Mouse (Mus musculus) midbrain, embryonic 12.5 days (tissue): Measurements from ENCODE around the gene Ddx27. TPM values are rescaled to one million over a fixed set of nuclear protein-coding genes. Genes with fewer than 3 reads are reported as not detected.

Source experiments
- ATAC-seq: fragments of 200-750 bp; cut with Nextera tagmentation; 2 replicates; pipeline ENCODE4 v1.8.0; 2017; ENCODE audit warnings: low read depth, moderate TSS enrichment, moderate library complexity; ENCODE audit not compliant: low FRiP score
- H3K27ac ChIP-seq: fragments of 300-500 bp; sonication (generic); replicated peaks from 2 replicates; pipeline ENCODE4 v1.5.1; 2016; ENCODE audit warnings: mild to moderate bottlenecking
- H3K27me3 ChIP-seq: fragments of 300-500 bp; sonication (generic); 2 replicates; pipeline ENCODE4 v1.6.1; 2016; ENCODE audit warnings: mild to moderate bottlenecking
- H3K36me3 ChIP-seq: fragments of 300-500 bp; sonication (generic); 2 replicates; pipeline ENCODE4 v1.6.1; 2016
- H3K4me1 ChIP-seq: fragments of 300-500 bp; sonication (generic); 2 replicates; pipeline ENCODE4 v1.6.1; 2016
- H3K4me2 ChIP-seq: fragments of 300-500 bp; sonication (generic); replicated peaks from 2 replicates; pipeline ENCODE4 v1.6.1; 2016; ENCODE audit warnings: mild to moderate bottlenecking, moderate library complexity
- H3K4me3 ChIP-seq: fragments of 300-500 bp; sonication (generic); 2 replicates; pipeline ENCODE4 v1.5.1; 2016; ENCODE audit warnings: mild to moderate bottlenecking
- H3K9ac ChIP-seq: fragments of 300-500 bp; sonication (generic); replicated peaks from 2 replicates; pipeline ENCODE4 v1.6.1; 2016; ENCODE audit warnings: mild to moderate bottlenecking, moderate library complexity
- H3K9me3 ChIP-seq: fragments of 300-500 bp; sonication (generic); 2 replicates; pipeline ENCODE4 v1.6.1; 2016; ENCODE audit warnings: mild to moderate bottlenecking
- WGBS: fragments of 180-500 bp; shearing (Covaris S2); methylation state at CpG from one replicate; pipeline ENCODE4 v1.1.7; 2016; 5-methylcytosine and 5-hydroxymethylcytosine counted together
- polyA plus RNA-seq: library from polyadenylated mRNA; unstranded; fragments of >200 nt; fragmentation: Nextera tagmentation; extraction: Ambion mirVana; gene quantifications from 2 replicates; pipeline ENCODE4 v1.2.1, GENCODE M21; 2016

Ddx27 gene
- polyA plus RNA-seq, 1 experiment from 2014 or later = 50.2 TPM

DNA sequence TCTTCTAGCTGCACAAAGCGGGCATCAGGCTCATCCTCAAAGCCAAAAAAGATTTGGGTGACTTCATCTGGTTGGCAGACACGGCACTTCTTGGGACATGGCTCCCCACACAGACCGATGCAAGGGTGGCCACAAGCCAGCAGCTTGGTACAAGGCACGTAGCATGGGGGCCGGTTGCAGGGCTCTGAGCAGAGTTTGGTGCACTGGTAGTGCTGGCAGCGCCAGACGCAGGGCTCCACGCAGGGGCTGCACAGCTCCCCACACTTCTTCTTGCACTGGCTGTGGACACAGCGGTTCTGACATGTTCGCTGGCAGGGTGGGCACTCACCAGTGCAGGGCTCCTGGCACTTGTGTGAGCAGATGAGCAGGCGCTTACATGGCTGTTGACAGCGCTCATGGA is 22.7 kb downstream of the Ddx27 start:
- no peak overlapping the region for H3K27ac ChIP-seq
- no peak overlapping the region for H3K9ac ChIP-seq
- H3K36me3 ChIP-seq = peaks cover 97% of the 10 kb centered on the region
- H3K9me3 ChIP-seq = no peaks in the 10 kb centered on the region
- H3K4me3 ChIP-seq = no peak overlapping the region
- H3K4me1 ChIP-seq = no peaks in the 10 kb centered on the region
- no peaks in the 10 kb centered on the region for H3K27me3 ChIP-seq
- ATAC-seq = no peak
- H3K4me2 ChIP-seq = no peak overlapping the region
- WGBS = 95% methylated on average over 12 of the region's 12 CpGs

DNA sequence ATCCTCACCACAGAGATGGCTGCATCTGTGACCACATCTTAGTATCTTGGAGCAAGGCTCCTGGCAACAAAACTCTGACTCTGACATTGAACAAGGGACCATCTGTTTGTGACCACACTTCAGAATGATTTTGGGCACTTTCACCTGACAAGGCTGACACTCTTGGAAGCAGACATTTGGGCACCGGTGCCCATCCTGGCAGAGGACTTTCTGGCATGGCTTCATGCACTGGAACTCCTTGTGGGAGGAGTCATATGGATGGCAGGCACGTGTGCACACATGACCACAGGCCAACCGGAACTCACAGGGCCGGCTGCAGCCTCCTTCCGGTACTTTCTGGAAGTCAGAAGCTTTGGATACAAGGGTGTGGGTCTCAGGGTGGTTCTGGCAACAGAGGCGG is 23.3 kb downstream of the Ddx27 start:
- H3K27me3 ChIP-seq = no peaks in the 10 kb centered on the region
- no peak overlapping the region for H3K4me3 ChIP-seq
- H3K4me2 ChIP-seq = no peak overlapping the region
- peaks cover 100% of the 10 kb centered on the region for H3K36me3 ChIP-seq
- no peak overlapping the region for H3K9ac ChIP-seq
- no peaks in the 10 kb centered on the region for H3K9me3 ChIP-seq
- no peaks in the 10 kb centered on the region for H3K4me1 ChIP-seq
- no peak for ATAC-seq
- 91% methylated on average over 6 of the region's 6 CpGs for WGBS
- no peak overlapping the region for H3K27ac ChIP-seq

DNA sequence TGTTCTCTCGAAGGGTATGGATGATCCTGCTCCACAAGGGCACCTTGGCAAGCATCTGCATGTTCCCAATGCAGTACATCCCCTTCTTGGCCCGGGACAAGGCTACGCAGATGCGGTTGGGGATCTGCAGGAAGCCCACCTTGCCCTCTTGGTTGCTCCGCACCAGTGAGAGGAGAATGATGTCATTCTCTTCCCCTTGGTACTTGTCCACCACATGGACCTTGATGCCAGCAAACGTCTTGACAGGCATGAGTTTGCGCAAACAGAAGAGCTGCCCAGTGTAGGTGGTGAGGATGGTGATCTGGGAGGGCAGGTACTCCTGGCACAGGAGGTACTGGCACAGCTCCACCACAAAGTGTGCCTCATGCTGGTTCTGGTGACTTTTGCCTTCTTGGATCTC is 23.7 kb downstream of the Ddx27 start:
- Histone ChIP-seq H3K4me3 (no peak overlapping the region), H3K4me2 (no peak overlapping the region), H3K27me3 (no peaks in the 10 kb centered on the region), H3K9me3 (no peaks in the 10 kb centered on the region), H3K36me3 (peaks cover 100% of the 10 kb centered on the region), H3K27ac (no peak overlapping the region), H3K9ac (no peak overlapping the region), H3K4me1 (no peaks in the 10 kb centered on the region)
- 93% methylated on average over 7 of the region's 7 CpGs for WGBS
- ATAC-seq = no peak

DNA sequence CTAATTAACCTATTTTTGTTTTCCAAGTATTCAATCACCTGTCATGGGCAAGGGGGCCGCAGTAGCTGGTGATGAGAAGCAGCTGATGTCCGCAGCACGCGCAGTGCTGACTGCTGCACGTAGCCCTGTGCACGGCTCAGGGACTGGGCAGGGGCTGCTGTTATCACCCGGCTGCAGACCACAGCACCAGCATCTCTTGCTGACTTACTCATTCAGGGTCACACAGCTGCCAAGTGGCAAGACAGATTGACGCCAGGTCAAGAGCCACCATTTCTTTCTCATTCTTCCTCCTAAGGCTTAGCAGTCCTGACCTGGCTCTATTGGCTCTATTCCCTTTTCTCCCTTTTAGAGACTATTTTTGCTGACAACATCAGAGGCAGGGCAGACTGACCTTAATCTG is 24.4 kb downstream of the Ddx27 start:
- H3K4me2 ChIP-seq = no peak overlapping the region
- ATAC-seq = no peak
- no peak overlapping the region for H3K4me3 ChIP-seq
- H3K9me3 ChIP-seq = no peaks in the 10 kb centered on the region
- H3K27me3 ChIP-seq = no peaks in the 10 kb centered on the region
- no peaks in the 10 kb centered on the region for H3K4me1 ChIP-seq
- 88% methylated on average over 8 of the region's 8 CpGs for WGBS
- H3K36me3 ChIP-seq = peaks cover 100% of the 10 kb centered on the region
- H3K27ac ChIP-seq = no peak overlapping the region
- no peak overlapping the region for H3K9ac ChIP-seq

DNA sequence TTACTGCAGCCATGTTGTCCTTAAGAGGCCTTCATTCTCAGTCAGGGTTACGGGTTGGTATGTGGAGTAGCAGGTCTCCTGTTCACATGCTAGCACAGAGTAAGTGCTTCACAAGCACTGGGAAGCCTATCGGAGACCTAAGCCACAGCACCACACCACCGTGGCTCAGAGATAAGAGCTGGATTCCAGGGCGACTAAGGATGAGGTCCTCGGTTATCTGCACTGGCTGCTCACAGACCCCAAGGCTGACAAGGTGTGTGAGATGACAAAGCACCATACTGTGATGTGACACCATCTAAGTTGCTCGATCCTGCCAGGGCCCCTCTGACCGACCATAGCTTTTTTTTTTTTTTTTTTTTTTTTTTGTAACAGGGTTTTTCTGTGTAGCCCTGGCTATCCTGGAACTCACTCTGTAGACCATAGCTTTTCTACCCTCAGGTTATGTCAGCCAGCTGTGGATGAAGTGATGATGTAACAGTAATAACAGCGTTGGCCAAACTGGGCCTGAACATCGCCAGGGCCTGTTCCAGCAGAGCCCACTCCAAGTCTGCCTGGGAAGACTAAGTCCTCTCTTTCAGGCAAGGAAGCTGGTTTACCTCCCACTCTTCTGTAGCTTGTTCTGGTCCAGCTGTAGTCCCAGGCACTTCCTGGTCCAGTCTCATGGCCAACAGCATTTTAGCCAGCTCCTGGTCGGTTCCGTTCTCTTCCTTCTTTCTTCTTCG is 28.6 kb downstream of the Ddx27 start:
- 92% methylated on average over 12 of the region's 12 CpGs for WGBS
- Histone ChIP-seq H3K4me3 (no peak overlapping the region), H3K4me2 (no peak overlapping the region), H3K9ac (no peak overlapping the region), H3K9me3 (no peaks in the 10 kb centered on the region), H3K27ac (0 out of 2 replicates have a peak overlapping the region, but pooled peaks have one; percentile 35), H3K27me3 (no peaks in the 10 kb centered on the region), H3K36me3 (peaks cover 93% of the 10 kb centered on the region), H3K4me1 (no peaks in the 10 kb centered on the region)
- no peak for ATAC-seq

DNA sequence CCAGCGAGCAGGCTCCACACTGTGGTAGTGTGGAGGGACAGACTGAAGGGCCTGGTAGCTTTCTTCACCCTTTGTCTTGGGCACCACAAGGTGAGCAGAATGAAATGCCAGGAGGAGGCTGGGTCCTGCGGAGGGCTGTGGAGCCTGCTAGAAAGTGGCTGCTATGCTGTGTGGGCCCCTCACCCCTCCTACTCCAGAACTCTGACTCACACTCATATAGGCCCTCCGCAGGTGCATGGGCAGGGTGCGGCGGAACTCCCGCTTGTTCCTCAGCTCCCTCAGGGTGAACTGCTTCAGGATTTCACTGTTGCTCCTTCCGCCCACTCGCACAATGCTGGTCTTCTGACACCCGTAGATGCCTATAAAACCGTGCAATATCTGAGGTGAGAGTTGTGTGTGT is 33.2 kb downstream of the Ddx27 start:
- WGBS = 97% methylated on average over 10 of the region's 10 CpGs
- H3K27ac ChIP-seq = no peak overlapping the region
- H3K4me3 ChIP-seq = no peak overlapping the region
- H3K4me1 ChIP-seq = peaks cover 2% of the 10 kb centered on the region
- H3K36me3 ChIP-seq = peaks cover 76% of the 10 kb centered on the region
- no peaks in the 10 kb centered on the region for H3K9me3 ChIP-seq
- no peaks in the 10 kb centered on the region for H3K27me3 ChIP-seq
- H3K4me2 ChIP-seq = no peak overlapping the region
- no peak overlapping the region for H3K9ac ChIP-seq
- no peak for ATAC-seq

DNA sequence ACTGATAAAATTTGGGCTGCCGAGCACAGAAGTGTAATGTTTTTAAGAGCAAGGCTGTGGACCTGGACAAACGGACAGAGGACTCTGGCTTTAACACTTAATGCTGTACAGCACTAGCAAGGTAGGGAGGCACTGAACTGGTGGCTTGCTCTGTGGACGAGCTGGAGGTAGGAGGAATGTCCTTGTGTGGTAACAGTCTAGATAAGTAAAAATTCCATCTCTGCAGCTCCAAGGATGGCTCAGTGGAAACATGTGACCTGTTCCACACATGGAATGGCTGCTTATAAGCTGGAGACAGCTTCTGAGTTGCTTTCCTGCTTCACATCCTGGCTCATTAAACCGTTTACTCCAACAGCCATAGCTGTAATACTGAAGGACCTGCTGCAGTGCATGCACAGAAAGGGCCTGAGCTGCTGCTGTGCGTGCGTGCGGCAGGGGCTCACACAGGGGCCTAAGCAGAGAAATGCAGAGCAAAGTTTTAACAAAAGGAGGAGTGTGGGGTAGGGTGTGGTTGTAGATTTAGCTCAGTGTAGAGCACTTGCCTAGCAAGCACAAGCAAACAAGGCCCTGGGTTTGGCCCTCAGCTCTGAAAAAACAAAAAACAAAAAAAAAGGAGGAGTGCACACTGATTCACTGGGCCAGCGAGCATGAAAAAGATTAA is 33.8 kb downstream of the Ddx27 start:
- WGBS = 89% methylated on average over 8 of the region's 8 CpGs
- no peak for ATAC-seq

DNA sequence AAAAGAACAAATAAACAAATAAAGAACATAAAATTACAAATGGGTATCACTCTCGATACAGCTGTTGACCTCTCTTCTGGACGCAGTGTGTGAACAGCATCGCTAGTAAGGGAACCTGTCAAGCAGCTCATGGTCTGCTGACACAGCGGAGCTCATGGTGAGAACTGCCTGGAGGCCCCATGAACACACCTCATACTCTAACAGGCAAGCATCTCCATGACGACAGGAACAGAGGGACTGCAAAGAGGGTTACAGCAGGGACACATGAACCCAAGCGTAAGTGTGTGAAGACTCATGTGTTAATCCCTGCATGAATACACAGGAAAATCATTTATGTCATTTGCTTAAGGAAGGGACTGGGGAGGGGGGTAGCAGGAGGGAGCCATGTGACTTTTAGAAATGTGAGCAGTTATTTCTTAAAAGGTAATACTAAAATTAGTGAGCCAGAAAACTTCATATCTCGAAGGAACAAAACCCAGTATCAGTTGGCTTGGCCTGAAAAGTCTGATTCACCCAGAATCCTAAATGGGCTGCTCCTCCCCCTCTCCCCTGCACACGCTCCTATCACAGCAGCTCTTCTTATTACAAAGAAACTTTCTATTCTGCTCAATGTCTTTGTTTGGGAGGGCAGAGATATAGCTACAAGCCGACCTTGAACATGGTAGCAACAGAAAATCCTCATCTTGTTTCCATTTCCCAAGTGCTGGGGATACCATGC is 38.3 kb downstream of the Ddx27 start:
- H3K27me3 ChIP-seq = no peaks in the 10 kb centered on the region
- 66% methylated on average over 9 of the region's 9 CpGs for WGBS
- no peak overlapping the region for H3K4me2 ChIP-seq
- H3K4me3 ChIP-seq = no peak overlapping the region
- H3K4me1 ChIP-seq = peaks cover 7% of the 10 kb centered on the region
- no peak overlapping the region for H3K27ac ChIP-seq
- no peaks in the 10 kb centered on the region for H3K9me3 ChIP-seq
- H3K9ac ChIP-seq = no peak overlapping the region
- peaks cover 73% of the 10 kb centered on the region for H3K36me3 ChIP-seq
- ATAC-seq = no peak

More for the DNA sequence above, 33.8 kb downstream of the Ddx27 start:
- Histone ChIP-seq H3K9ac (no peak overlapping the region), H3K27ac (no peak overlapping the region), H3K4me2 (no peak overlapping the region), H3K4me3 (no peak overlapping the region), H3K27me3 (no peaks in the 10 kb centered on the region), H3K9me3 (no peaks in the 10 kb centered on the region), H3K4me1 (peaks cover 7% of the 10 kb centered on the region), H3K36me3 (peaks cover 71% of the 10 kb centered on the region)

DNA sequence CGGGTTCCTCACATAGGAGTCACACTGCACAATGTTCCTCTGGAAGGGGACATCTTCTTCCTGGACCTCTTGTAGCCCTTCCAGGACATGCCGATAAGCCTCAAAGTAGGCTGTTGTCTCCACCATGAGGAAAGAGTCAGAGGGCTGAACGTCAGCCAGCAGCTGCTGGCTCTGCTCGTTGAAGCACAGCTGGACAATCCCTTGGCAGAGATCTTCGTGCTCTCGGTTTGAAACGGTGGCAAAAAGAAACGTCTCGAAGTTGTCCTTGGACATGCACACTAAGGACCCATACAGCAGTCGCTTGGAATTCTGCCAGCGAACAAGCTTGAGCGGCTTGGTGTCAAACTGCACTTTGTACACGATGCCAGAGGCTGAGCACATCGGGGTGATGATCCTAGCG is 40.4 kb downstream of the Ddx27 start:
- Histone ChIP-seq H3K27ac (no peak overlapping the region), H3K9me3 (no peaks in the 10 kb centered on the region), H3K4me1 (peaks cover 14% of the 10 kb centered on the region), H3K9ac (no peak overlapping the region), H3K36me3 (peaks cover 60% of the 10 kb centered on the region), H3K4me2 (no peak overlapping the region), H3K4me3 (no peak overlapping the region), H3K27me3 (no peaks in the 10 kb centered on the region)
- 93% methylated on average over 15 of the region's 15 CpGs for WGBS
- no peak for ATAC-seq

DNA sequence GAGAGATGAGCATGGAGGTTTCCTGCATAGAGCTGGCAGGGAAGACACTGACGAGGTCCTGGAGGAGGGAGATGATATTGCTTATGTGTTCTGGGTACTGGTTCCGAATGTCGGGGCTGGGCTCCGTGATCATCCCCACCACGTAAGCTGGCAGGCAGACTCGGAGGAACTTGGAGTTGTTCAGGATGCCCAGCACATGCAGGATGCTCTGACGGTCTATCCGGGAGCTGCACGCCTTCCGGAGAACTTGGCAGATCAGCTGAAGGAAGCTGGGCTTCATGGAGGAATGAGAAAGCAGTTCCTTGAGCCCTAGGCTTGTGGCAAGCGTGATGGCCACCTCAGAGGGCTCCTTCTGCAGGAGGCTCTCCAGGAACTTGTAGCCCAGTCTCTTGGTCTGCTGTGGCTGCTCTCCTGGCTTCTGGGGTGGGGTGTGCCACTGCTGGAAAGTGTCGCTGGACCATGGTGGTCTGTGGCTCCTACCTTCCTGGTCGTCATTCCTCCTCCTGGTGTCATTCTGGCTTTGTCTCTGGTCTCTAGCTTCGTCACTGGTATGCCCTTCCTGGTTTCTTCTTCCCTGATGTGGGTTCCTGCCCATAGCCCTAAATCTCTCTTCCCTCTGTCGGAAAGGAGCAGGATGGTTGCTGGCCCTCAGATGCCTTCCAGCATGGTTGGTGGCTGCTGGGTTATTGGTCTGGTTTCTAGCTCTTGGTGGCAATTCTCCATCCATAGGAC is 41.4 kb downstream of the Ddx27 start:
- WGBS = 96% methylated on average over 15 of the region's 15 CpGs
- Histone ChIP-seq H3K9me3 (no peaks in the 10 kb centered on the region), H3K4me2 (no peak overlapping the region), H3K4me1 (peaks cover 22% of the 10 kb centered on the region), H3K9ac (no peak overlapping the region), H3K4me3 (no peak overlapping the region), H3K27ac (no peak overlapping the region), H3K36me3 (peaks cover 60% of the 10 kb centered on the region), H3K27me3 (no peaks in the 10 kb centered on the region)
- no peak for ATAC-seq

DNA sequence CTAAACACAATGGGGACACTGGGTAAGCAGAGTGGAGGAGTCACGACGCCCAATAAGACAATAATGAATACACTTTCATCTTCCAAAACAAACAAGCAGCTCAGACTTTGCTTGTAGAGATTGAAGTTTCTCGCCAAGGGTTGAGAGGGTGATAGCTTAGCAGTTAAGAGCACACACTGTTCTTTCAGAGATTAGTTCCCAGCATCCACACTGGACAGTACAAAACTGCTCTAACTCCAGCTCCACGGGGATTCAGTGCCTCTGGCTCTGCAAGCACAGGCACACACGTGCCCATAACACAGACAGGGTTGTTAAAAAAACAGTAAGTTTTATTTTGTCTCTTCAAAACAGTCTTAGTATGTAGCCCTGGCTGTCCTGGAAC is 41.9 kb downstream of the Ddx27 start:
- no peaks in the 10 kb centered on the region for H3K27me3 ChIP-seq
- H3K4me1 ChIP-seq = peaks cover 28% of the 10 kb centered on the region
- H3K9me3 ChIP-seq = no peaks in the 10 kb centered on the region
- 86% methylated on average over 5 of the region's 5 CpGs for WGBS
- no peak overlapping the region for H3K4me2 ChIP-seq
- ATAC-seq = no peak
- no peak overlapping the region for H3K4me3 ChIP-seq
- H3K9ac ChIP-seq = no peak overlapping the region
- peaks cover 54% of the 10 kb centered on the region for H3K36me3 ChIP-seq
- H3K27ac ChIP-seq = no peak overlapping the region

DNA sequence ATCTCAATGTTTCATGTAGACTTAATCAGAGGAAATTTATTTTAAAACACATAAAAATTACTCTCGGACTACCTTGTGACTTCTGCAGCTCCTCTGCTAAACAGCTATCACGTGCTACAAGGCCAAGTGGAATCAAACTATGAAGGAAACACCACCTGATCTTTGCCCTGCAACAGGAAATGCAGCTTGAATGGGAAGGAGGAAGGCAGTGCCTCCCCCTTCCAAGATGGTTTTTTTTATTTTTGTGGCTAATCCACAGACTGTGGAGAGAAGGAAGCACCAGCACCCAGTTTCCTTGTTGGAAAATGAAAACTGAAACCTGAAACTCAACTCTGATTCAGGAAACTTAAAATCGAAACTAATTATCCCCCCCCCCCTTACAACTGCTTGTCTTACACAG is 43.2 kb downstream of the Ddx27 start:
- Histone ChIP-seq H3K36me3 (peaks cover 47% of the 10 kb centered on the region), H3K27me3 (no peaks in the 10 kb centered on the region), H3K4me3 (no peak overlapping the region), H3K9ac (no peak overlapping the region), H3K4me2 (no peak overlapping the region), H3K9me3 (no peaks in the 10 kb centered on the region), H3K4me1 (peaks cover 28% of the 10 kb centered on the region), H3K27ac (no peak overlapping the region)
- WGBS = 84% methylated on average over 3 of the region's 3 CpGs
- no peak for ATAC-seq
